Mouse (Mus musculus) lung, adult 2 months (tissue): ENCODE results near the gene Cmas. TPM values are rescaled to one million over a fixed set of nuclear protein-coding genes. Genes with fewer than 3 reads are reported as not detected.

ENCODE experiments used
- DNase-seq: peaks from one replicate; pipeline ENCODE4 v3.0.0; 2022
- H3K4me1 ChIP-seq: fragments of 200-500 bp; 2 replicates; pipeline ENCODE4 v1.6.1; 2011; ENCODE audit warnings: low read length; ENCODE audit not compliant: control insufficient read depth, insufficient read depth
- H3K4me3 ChIP-seq: fragments of 200-500 bp; replicated peaks from 2 replicates; pipeline ENCODE3; 2011; ENCODE audit warnings: low read depth, mild to moderate bottlenecking, control low read depth, low read length; ENCODE audit errors: extremely low read depth
- CTCF ChIP-seq: fragments of 200-500 bp; IDR thresholded peaks from 2 replicates; pipeline ENCODE4 v1.5.1; 2011; ENCODE audit warnings: mild to moderate bottlenecking, low read length, control low read depth; ENCODE audit not compliant: insufficient read depth
- POLR2A ChIP-seq: fragments of 200-500 bp; IDR thresholded peaks from 2 replicates; pipeline ENCODE4 v1.6.1; 2011; ENCODE audit warnings: low read depth, mild to moderate bottlenecking, control low read depth, low read length, borderline replicate concordance; ENCODE audit errors: extremely low read depth
- WGBS: fragments of 180-500 bp; shearing (Covaris S2); methylation state at CpG from one replicate; pipeline ENCODE4 v1.1.7; 2018; 5-methylcytosine and 5-hydroxymethylcytosine counted together
- polyA plus RNA-seq: library from polyadenylated mRNA; depleted of rRNA; stranded (reverse); fragments of >200 nt; gene quantifications from 2 replicates; pipeline ENCODE4 v1.2.3, GENCODE M21; 2012

The Cmas gene
- polyA plus RNA-seq, 1 experiment = 12.3 TPM

DNA sequence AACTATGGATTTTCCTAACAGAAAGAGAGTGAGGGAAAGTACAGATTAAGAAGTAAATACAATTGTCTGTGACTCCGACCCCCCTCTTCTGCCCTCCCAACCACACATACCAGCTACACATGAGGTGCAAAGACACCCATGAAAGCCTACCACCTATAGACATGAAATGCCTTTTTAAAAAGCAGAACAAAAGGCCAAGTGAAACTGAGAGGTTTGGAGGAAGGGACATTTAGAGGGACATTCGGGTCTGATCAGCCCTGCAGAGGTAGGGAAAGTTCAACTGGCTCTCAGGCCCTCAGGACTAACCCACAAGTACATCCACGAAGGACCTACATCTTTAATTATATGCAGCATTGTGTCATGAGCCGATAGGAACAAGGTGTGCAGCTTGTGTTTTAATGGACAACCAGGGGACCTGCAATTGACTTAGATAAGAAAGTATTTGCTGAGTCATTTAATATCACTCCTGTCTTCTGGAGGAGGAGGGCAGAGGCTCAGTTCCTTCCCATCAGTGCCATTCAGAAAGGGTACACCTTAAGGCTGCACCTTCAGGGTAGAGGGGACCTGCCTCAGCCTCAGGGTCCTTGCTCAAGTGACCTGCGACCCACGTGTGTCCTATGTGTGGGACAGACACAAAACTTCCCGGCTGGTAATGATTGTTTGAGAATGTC, 43.4 kb downstream of the Cmas start:
- DNase-seq = no peak
- TF ChIP-seq CTCF (no peak), POLR2A (no peak)
- 63% methylated on average over 7 of the region's 7 CpGs for WGBS
- Histone ChIP-seq H3K4me3 (no peak overlapping the region), H3K4me1 (no peaks in the 10 kb centered on the region; the same call in 1 of the 2 replicates)

DNA sequence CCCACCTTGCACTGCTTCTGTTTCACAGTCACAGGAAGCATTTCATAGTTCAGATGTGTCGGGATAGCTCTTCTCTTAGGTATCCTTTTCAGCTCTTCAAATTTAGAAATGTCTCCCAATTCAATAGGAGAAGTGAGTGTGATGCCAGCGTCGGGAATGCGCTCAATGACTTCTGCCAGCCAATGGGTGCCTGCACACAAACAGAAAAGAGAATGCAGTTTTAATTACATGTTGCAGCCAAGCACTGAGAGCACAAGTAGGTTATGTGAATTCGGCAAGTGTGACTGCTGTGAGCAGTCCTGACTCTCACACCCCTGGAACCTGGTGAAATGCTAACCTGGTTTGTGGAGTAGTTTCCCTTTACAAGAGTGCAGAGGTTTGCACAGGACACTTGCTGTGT, 45.2 kb downstream of the Cmas start:
- 83% methylated on average over 5 of the region's 5 CpGs for WGBS
- Histone ChIP-seq H3K4me1 (no peaks in the 10 kb centered on the region; the same call in 1 of the 2 replicates), H3K4me3 (no peak overlapping the region)
- DNase-seq = no peak
- TF ChIP-seq CTCF = no peak
- TF ChIP-seq POLR2A = no peak

DNA sequence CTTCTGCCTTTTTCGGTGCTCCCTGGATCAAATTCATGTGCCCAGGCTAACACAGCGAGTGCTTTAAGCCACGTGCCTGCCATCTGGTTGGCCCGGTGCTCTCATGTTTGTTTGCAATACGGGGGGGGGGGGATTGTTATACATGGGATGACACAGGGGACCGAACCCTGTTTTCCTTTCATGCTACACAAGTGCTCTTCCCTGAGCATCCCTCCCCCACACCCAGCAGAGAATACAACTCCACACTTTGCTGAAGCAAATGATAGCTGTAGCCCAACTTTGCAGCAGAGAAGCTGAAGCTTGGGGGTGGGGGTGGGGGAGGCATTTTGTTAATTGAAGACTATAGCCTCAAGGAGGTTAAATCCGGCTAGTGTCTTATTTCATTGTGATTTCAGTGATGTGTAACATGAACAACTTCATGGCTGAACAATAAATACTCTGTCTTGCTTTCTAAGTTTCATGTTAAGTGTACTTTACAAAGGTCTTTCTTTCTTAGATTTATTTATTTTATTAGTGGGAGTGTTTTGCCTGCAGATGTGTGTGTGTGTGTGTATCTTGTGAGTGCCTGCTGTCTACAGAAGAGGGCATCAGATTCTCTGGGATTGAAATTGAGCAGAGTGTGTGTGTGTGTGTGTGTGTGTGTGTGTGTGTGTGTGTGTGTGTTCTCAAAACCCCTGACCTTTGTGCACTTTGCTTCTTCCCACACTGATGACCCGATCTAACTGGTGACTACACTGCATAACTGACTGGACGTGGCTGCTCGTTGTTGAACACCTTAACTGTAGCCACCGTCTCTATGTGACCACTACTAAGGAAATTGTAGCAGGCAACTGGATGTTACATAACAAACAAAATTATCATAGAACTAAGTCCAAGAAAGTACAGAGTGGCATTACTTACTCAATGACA, 46.4 kb downstream of the Cmas start:
- TF ChIP-seq POLR2A (no peak), CTCF (no peak)
- no peaks in the 10 kb centered on the region for H3K4me1 ChIP-seq
- no peak overlapping the region for H3K4me3 ChIP-seq
- DNase-seq = no peak
- WGBS = 41% methylated on average over 11 of the region's 11 CpGs

DNA sequence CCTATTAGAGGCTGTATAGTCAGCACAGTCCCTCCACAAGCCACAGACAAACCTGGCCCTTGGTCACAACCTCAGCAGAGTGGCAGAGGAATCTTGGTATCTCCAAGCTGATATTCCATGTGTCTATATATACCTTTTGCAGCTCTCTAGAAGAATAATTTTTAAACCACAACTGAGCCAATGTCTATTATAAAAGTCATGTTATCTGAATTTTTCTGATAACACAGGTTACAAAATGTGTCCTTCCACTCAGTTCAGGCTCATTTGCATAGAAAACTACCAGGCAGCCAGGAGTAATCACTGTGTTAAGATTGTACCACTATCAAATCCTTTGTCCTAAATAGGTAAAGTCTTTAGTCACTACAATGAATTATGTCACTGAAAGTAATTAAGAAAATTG, 47.9 kb downstream of the Cmas start, which contains the start of gene Sult6b2:
Gene Sult6b2 (minus strand): TSS at position 101 of the 400 bp plus-strand sequence.
- TF ChIP-seq CTCF (no peak), POLR2A (no peak)
- DNase-seq = no peak
- no peak within 1 kb of the TSS for H3K4me3 ChIP-seq
- H3K4me1 ChIP-seq = no peaks in the 10 kb centered on the region

DNA sequence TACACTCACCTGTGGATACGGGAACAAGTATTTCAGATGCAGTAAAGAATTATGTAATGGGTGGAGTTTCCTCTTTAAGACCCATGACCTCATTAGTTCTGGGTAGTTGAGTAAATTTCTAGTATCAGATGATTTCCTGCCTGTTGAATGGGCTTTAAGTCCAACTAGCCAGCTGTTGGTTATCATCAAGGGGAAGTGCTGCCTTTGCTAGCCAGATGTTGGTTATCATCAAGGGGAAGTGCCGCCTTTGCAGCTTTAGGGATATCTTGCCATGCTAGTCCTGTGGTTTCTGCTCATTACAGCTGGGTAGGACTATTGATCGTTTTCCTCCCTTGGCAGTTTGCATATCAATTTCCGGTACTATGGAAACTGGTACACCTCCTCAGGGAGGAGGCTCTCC, 49.8 kb downstream of the Cmas start:
- no peaks in the 10 kb centered on the region for H3K4me1 ChIP-seq
- no peak for DNase-seq
- TF ChIP-seq CTCF (no peak), POLR2A (no peak)
- 72% methylated on average over 4 of the region's 4 CpGs for WGBS
- H3K4me3 ChIP-seq = no peak overlapping the region

DNA sequence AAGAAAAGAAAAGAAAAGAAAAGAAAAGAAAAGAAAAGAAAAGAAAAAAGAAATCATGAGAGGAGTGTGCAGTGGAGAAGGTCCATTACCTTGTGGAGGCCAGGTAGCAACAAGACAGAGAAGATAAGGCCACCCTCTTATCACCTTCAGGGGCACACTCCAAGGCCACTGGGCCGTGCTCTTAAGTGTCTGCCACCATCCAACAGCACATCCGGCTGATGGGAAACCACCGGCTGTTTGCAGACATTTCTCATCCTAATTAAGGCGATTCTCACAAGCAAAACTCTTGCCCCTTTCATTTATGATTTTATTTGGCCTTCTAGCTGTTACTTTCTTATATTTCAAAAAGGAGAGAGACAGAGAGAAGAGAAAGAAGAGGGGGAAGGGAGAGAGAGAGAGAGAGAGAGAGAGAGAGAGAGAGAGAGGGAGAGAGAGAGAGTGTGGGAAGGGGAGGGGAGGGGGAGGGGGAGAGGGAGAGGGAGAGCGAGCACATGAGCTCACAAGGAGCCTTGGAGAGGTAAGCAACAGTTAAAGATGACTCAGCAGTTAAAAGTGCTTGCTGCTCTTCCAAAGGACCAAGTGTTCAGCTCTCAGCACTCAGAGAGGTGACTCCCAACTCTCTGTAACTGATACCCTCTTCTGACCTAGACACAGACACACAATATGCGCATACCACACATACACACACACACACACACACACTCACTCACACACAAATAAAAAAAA, 53.0 kb downstream of the Cmas start:
- Histone ChIP-seq H3K4me3 (no peak overlapping the region), H3K4me1 (no peaks in the 10 kb centered on the region)
- 24% methylated on average over 6 of the region's 6 CpGs for WGBS
- no peak for TF ChIP-seq POLR2A
- TF ChIP-seq CTCF = no peak
- DNase-seq = no peak

DNA sequence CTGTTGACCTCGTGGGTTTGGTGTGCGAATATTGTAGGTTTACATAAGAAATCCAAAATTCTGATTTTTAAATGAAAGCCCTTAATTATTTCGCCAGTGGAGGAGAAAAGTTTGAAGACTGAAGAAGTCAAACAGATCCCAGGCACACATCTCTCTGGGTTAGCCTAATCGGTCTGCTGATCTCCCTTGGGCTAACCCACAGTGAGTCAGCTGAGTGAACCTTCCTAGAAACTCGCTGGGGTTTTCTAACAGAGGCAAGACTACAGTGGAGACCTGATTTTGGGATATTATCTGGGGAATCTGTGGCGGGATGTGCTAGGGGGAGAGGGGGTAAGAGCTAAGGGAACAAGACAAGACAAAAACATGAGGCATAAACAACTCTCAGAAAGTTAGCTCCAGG, 53.8 kb downstream of the Cmas start:
- no peak for DNase-seq
- WGBS = 61% methylated on average over 6 of the region's 6 CpGs
- Histone ChIP-seq H3K4me3 (no peak overlapping the region), H3K4me1 (no peaks in the 10 kb centered on the region)
- TF ChIP-seq CTCF = no peak
- no peak for TF ChIP-seq POLR2A

DNA sequence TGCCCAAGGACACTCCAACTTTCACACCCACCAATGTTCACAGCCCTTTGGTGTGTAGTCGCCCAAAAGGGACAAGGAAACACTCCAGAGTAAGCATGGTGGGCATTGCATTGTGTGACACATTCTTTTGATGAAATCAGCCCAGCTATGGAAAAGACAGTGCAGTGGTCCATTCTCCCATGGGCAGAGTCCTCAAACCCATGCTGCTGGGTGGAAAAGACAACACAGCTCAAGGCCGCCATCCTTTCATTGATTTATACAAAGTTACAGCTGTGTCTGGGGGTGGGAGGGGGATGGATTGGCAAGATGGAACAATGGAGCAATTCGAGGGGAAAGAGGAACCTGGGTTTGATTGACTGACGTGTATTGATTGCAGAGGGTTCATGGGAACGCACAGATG, 56.5 kb downstream of the Cmas start:
- DNase-seq = no peak
- Histone ChIP-seq H3K4me1 (no peaks in the 10 kb centered on the region), H3K4me3 (no peak overlapping the region)
- WGBS = 69% methylated on average over 5 of the region's 5 CpGs
- TF ChIP-seq POLR2A (no peak), CTCF (no peak)

DNA sequence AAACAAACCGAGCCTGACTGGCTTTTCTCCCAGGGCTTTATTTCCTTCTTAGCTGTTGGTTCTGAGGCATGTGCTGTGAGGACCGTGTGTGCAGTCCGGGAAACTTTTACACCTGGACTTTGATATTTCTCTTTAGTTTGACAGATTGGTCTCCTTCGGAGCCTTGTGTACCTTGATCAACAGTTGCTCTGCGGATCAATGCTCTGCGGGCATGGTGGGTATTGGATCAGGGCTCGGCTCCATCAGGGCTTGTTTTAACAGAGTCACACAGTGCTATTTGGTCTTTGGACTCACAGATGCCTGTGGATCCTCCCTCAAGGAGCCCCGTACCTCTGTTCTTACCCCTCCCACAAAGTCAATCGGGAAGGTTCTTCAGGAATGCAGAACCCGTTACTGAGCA, 57.5 kb downstream of the Cmas start:
- no peaks in the 10 kb centered on the region for H3K4me1 ChIP-seq
- TF ChIP-seq CTCF (no peak), POLR2A (no peak)
- no peak for DNase-seq
- 59% methylated on average over 10 of the region's 10 CpGs for WGBS
- H3K4me3 ChIP-seq = no peak overlapping the region
